Comparison of ENCODE assay signal across 19 mouse cellular contexts in the genomic region with DNA sequence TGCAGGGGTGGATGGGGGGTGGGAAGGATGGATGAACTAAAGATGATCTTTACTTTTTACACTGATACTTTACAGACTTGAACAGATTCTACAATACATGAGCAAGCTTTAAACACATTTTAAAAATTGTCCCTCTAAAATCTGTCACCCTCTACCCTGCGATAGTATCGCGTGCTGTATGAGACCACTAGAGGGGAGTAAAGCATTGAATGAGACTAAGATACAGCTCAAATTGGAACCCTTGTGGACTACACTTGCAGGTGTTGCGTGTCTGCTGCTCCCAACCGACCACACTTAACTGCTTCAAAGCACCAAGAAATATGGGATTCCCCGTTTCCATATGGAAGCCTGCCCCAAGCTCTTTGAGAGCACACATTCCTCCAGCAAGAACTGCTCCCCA. TPM values are rescaled to one million over a fixed set of nuclear protein-coding genes. Genes with fewer than 3 reads are reported as not detected.
DNase-seq lines count a peak whose midpoint lies in the region; ATAC-seq and TF ChIP-seq lines count a peak whose summit lies in the region.
"Had no signal": no experiment of that assay in that cellular context is flagged by ENCODE, and none has a peak within 500 bp of the region (broad histone marks: within the 10 kb centered on the region; RNA-seq: fewer than 3 reads in every experiment).

No protein-coding gene starts in this region.

- H3K27me3 ChIP-seq in embryonic facial prominence, embryonic 11.5 days (ENCODE audit: control insufficient read depth, insufficient read depth, low read length) = no peaks in the 10 kb centered on the region
- H3K27me3 ChIP-seq in embryonic facial prominence, embryonic 10.5 days (replicated peaks; ENCODE audit: low read depth, poor library complexity, severe bottlenecking) = no peaks in the 10 kb centered on the region
- H3K27me3 ChIP-seq: embryonic facial prominence, embryonic 12.5 days; limb, embryonic 12.5 days had no signal

- no peaks in the 10 kb centered on the region for H3K36me3 ChIP-seq in embryonic facial prominence, embryonic 11.5 days (replicated peaks; ENCODE audit: control insufficient read depth, insufficient read depth, low read depth, low read length)
- H3K36me3 ChIP-seq in embryonic facial prominence, embryonic 10.5 days (replicated peaks) = no peaks in the 10 kb centered on the region; the same call in 1 of the 2 replicates
- H3K36me3 ChIP-seq: embryonic facial prominence, embryonic 12.5 days; heart, embryonic 10.5 days; limb, embryonic 12.5 days had no signal

- WGBS in embryonic facial prominence, embryonic 11.5 days = 71% methylated on average over 6 of the region's 6 CpGs
- 78% methylated on average over 6 of the region's 6 CpGs for WGBS in embryonic facial prominence, embryonic 10.5 days

- peak; percentile 55 for TF ChIP-seq CTCF in layer of hippocampus, adult 2 months (conservative IDR thresholded peaks at IDR 0.05)

- DNase-seq in embryonic facial prominence, embryonic 11.5 days (ENCODE audit: low spot score) = peak; percentile 20
- DNase-seq in embryonic facial prominence, embryonic 10.5 days (ENCODE audit: low spot score) = no peak
- DNase-seq in layer of hippocampus, adult 2 months (ENCODE audit: low spot score in 2 of 2) = no peak
- no peak for DNase-seq in layer of hippocampus, adult 9-10 months (ENCODE audit: low spot score)
- DNase-seq in 416B (ENCODE audit: low read depth) (peak; percentile 45), R1 (ENCODE audit: low read depth, low spot score) (peak; percentile 53)
- no peak for DNase-seq in cerebellum, postnatal 36 days
- DNase-seq in urinary bladder, postnatal 36 days (ENCODE audit: low spot score in 2 of 2) = no peak
- DNase-seq: B cell, adult 2 months; cerebellum, adult 18-20 months; right cerebral cortex, postnatal 25 days; thymus, postnatal 25 days had no signal

- H3K9me3 ChIP-seq in embryonic facial prominence, embryonic 11.5 days (replicated peaks; ENCODE audit: control insufficient read depth, low read length) = no peaks in the 10 kb centered on the region
- no peaks in the 10 kb centered on the region for H3K9me3 ChIP-seq in embryonic facial prominence, embryonic 10.5 days
- H3K9me3 ChIP-seq: embryonic facial prominence, embryonic 12.5 days; forebrain, embryonic 10.5 days; heart, embryonic 10.5 days; limb, embryonic 12.5 days had no signal

- no peak overlapping the region for H3K27ac ChIP-seq in embryonic facial prominence, embryonic 11.5 days (replicated peaks; ENCODE audit: low read depth, low read length)
- no peak overlapping the region for H3K27ac ChIP-seq in embryonic facial prominence, embryonic 10.5 days (replicated peaks)
- no peak overlapping the region for H3K27ac ChIP-seq in layer of hippocampus, adult 2 months
- H3K27ac ChIP-seq: embryonic facial prominence, embryonic 12.5 days; forebrain, embryonic 10.5 days; heart, embryonic 10.5 days; left cerebral cortex, adult 2 months; limb, embryonic 12.5 days had no signal

- H3K4me2 ChIP-seq in embryonic facial prominence, embryonic 11.5 days (ENCODE audit: low read depth, low read length) = no peak overlapping the region
- H3K4me2 ChIP-seq: embryonic facial prominence, embryonic 12.5 days; limb, embryonic 12.5 days; midbrain, embryonic 11.5 days had no signal

- no peaks in the 10 kb centered on the region for H3K4me1 ChIP-seq in embryonic facial prominence, embryonic 11.5 days (ENCODE audit: control insufficient read depth, insufficient read depth, low read length)
- H3K4me1 ChIP-seq in embryonic facial prominence, embryonic 10.5 days = peaks cover 23% of the 10 kb centered on the region

- ATAC-seq in embryonic facial prominence, embryonic 11.5 days (replicated peaks; ENCODE audit: insufficient number of reproducible peaks, low FRiP score, low TSS enrichment, low read depth) = no peak

- H3K9ac ChIP-seq in embryonic facial prominence, embryonic 11.5 days (replicated peaks; ENCODE audit: low read length) = no peak overlapping the region
- H3K9ac ChIP-seq: embryonic facial prominence, embryonic 12.5 days; limb, embryonic 12.5 days had no signal

- no peak overlapping the region for H3K4me3 ChIP-seq in embryonic facial prominence, embryonic 11.5 days (ENCODE audit: low read depth, low read length)
- H3K4me3 ChIP-seq in embryonic facial prominence, embryonic 10.5 days = no peak overlapping the region
- H3K4me3 ChIP-seq in layer of hippocampus, adult 2 months = no peak overlapping the region
- H3K4me3 ChIP-seq: embryonic facial prominence, embryonic 12.5 days; forebrain, embryonic 10.5 days; heart, embryonic 10.5 days; left cerebral cortex, adult 2 months; limb, embryonic 12.5 days had no signal

RNA-seq across cellular contexts. Expression of a gene that starts 48.0 kb away (rescaled TPM):
- polyA plus RNA-seq in embryonic facial prominence, embryonic 11.5 days (2014; fragmentation: Nextera tagmentation; extraction: Ambion mirVana) = 14.1 and 15.2 TPM in 2 replicates
- 6.8 and 8.1 TPM in 2 replicates for polyA plus RNA-seq in embryonic facial prominence, embryonic 10.5 days (2016; fragmentation: Nextera tagmentation; extraction: Ambion mirVana)
- 10 to 100 TPM in 1 of 2 experiments, 1 to 10 TPM in 1; 8.7 to 10.4 TPM for total RNA-seq in layer of hippocampus, adult 2 months (2021)

RNA-seq across cellular contexts. Expression of a gene that starts 50.9 kb away (rescaled TPM):
- polyA plus RNA-seq in embryonic facial prominence, embryonic 11.5 days (2014; fragmentation: Nextera tagmentation; extraction: Ambion mirVana) = 0.13 and 0.29 TPM in 2 replicates
- 0.09 and 0.20 TPM in 2 replicates for polyA plus RNA-seq in embryonic facial prominence, embryonic 10.5 days (2016; fragmentation: Nextera tagmentation; extraction: Ambion mirVana)
- total RNA-seq in layer of hippocampus, adult 2 months (2021) = under 1 TPM; 0.33 to 0.49 TPM
- total RNA-seq: hematopoietic stem cell, adult 5-6 weeks had no signal

Comparison
In these comparisons a context has a peak if more than half of its experiments do, and no peak if none do; other contexts are left out.
1. DNase-seq: peak in embryonic facial prominence, embryonic 11.5 days (single experiment), 416B (single experiment) and R1 (single experiment); none in embryonic facial prominence, embryonic 10.5 days (single experiment), layer of hippocampus, adult 2 months (0 of 2), layer of hippocampus, adult 9-10 months (single experiment), cerebellum, postnatal 36 days (0 of 2) and urinary bladder, postnatal 36 days (0 of 2).